Mouse (Mus musculus): ENCODE data around the gene Prkch.

- TF ChIP-seq CTCF (IDR thresholded peaks at IDR 0.05; ENCODE audit: low read depth, low read length) (no peak), GATA1 (IDR thresholded peaks at IDR 0.05; ENCODE audit: borderline replicate concordance, low read length) (no peak)
Measured at GRCm38 (mm10) chr12:73781425-73782032, 196.9 kb downstream of the Prkch start.
